Mouse (Mus musculus): Measurements from ENCODE around the gene Dennd4b. TPM values are rescaled to one million over a fixed set of nuclear protein-coding genes. Genes with fewer than 3 reads are reported as not detected.

Dennd4b gene
- total and polyA plus RNA-seq, 3 experiments: 9.8 to 45.3 (median 27.8) TPM

DNA sequence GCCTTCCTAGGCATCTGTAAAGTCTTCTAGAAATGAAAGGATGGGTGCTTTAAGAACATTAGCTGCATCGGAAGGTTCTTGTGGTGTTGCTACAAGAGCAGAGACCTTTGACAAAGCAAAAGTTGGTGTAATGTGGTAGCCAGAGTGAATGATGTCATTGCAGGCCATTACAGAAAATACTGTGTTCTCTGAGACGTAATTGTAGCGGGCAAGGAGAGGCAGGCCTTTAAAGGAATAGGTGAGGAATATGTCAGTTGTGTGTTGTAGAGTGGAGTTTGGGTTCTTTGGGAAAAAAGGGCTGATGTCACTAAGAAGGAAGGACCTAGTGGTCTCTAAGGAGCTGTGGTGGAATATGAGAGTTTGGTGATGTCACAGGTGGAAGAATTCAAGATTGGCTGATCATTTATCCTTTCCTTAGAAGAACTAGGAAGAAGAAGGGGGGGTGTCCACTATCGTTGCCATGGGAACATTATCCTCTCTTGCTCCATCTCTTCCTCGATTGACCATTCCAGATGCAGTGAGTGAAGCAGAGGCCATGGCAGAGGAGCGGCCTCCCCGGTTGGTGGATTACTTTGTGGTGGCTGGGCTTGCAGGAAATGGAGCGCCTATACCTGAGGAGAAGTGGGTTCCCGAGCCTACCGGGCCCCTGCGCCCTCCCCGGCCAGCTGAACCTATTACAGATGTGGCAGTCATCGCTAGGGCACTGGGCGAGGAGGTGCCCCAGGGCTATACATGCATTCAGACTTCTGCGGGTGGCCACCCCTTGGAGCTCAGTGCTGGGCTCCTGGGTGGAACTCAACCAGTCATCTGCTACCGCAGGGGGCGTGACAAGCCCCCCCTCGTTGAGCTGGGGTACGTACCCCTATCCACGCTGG, 2.2 kb downstream of the Dennd4b start:
- Histone ChIP-seq H3K36me3 (replicated peaks in 1 of 2; ENCODE audit: control insufficient read depth in 1 of 2, insufficient read depth in 1 of 2, low read length in 1 of 2) (peaks cover 57 to 69% of the 10 kb centered on the region in 2 experiments), H3K9ac (ENCODE audit: insufficient read depth, low read depth) (peak overlapping the region; percentile 97), H3K9me3 (replicated peaks; ENCODE audit: low read length) (no peaks in the 10 kb centered on the region), H3K79me2 (replicated peaks; ENCODE audit: control insufficient read depth, extremely low read depth, insufficient read depth, poor library complexity, severe bottlenecking) (peaks cover 28% of the 10 kb centered on the region), H3K27me3 (replicated peaks) (no peaks in the 10 kb centered on the region), H3K4me2 (ENCODE audit: insufficient read depth, low read depth, poor library complexity, severe bottlenecking) (peak overlapping the region; percentile 63), H3K4me3 (replicated peaks in 1 of 3; ENCODE audit: low read depth in 2 of 3, low read length in 2 of 3, poor library complexity in 1 of 3) (peak overlapping the region; percentile 76 to 92 (median 90)), H3K4me1 (ENCODE audit: control insufficient read depth in 1 of 2, insufficient read depth in 2 of 2) (peaks cover 28 to 46% of the 10 kb centered on the region in 2 experiments), H3K27ac (ENCODE audit: insufficient read depth, low read depth) (peak overlapping the region; percentile 98)
- TF ChIP-seq ELF1 (IDR thresholded peaks at IDR 0.05; ENCODE audit: low read depth, low read length): 0 out of 2 replicates have a peak, but pooled peaks have one; percentile 27
- 0 out of 2 replicates have a peak, but pooled peaks have one; percentile 24 for TF ChIP-seq MEF2A (IDR thresholded peaks at IDR 0.05; ENCODE audit: borderline replicate concordance, low read depth, low read length)
- TF ChIP-seq BHLHE40 (IDR thresholded peaks at IDR 0.05; ENCODE audit: low read depth, low read length): no peak
- no peak for DNase-seq (ENCODE audit: extremely low read depth)
- dilution Hi-C loops (cut with MboI; ENCODE audit: extremely low pct_ligation_motif_present, extremely low pct_unique_long_range_greater_than_20kb, low sequenced_read_pairs) (no loop called here), in situ Hi-C loops (cut with MboI; ENCODE audit: low pct_ligation_motif_present, low pct_unique_long_range_greater_than_20kb, low sequenced_read_pairs) (no loop called here)

- Histone ChIP-seq H3K36me3 (replicated peaks in 1 of 2; ENCODE audit: control insufficient read depth in 1 of 2, insufficient read depth in 1 of 2, low read length in 1 of 2) (peaks cover 55 to 68% of the 10 kb centered on the region in 2 experiments), H3K9ac (ENCODE audit: insufficient read depth, low read depth) (peak overlapping the region; percentile 97), H3K27me3 (replicated peaks) (no peaks in the 10 kb centered on the region), H3K4me3 (replicated peaks in 1 of 3; ENCODE audit: low read depth in 2 of 3, low read length in 2 of 3, poor library complexity in 1 of 3) (peak overlapping the region in 1 of 3 experiments; percentile 92), H3K4me2 (ENCODE audit: insufficient read depth, low read depth, poor library complexity, severe bottlenecking) (peak overlapping the region; percentile 63), H3K27ac (ENCODE audit: insufficient read depth, low read depth) (no peak overlapping the region), H3K4me1 (ENCODE audit: control insufficient read depth in 1 of 2, insufficient read depth in 2 of 2) (peaks cover 23 to 35% of the 10 kb centered on the region in 2 experiments), H3K9me3 (replicated peaks; ENCODE audit: low read length) (no peaks in the 10 kb centered on the region), H3K79me2 (replicated peaks; ENCODE audit: control insufficient read depth, extremely low read depth, insufficient read depth, poor library complexity, severe bottlenecking) (peaks cover 28% of the 10 kb centered on the region)
- dilution Hi-C loops (cut with MboI; ENCODE audit: extremely low pct_ligation_motif_present, extremely low pct_unique_long_range_greater_than_20kb, low sequenced_read_pairs) (no loop called here), in situ Hi-C loops (cut with MboI; ENCODE audit: low pct_ligation_motif_present, low pct_unique_long_range_greater_than_20kb, low sequenced_read_pairs) (no loop called here)
- no peak for DNase-seq (ENCODE audit: extremely low read depth)
- TF ChIP-seq GABPA (IDR thresholded peaks at IDR 0.05; ENCODE audit: insufficient replicate concordance, low read depth, low read length): no peak
- TF ChIP-seq EP300 (IDR thresholded peaks at IDR 0.05; ENCODE audit: low read length): no peak
- TF ChIP-seq UBTF (IDR thresholded peaks at IDR 0.05; ENCODE audit: low read depth, low read length): no peak
- no peak for TF ChIP-seq POLR2A (IDR thresholded peaks at IDR 0.05; ENCODE audit: low read depth, low read length)
- TF ChIP-seq RAD21 (IDR thresholded peaks at IDR 0.05; ENCODE audit: low read depth, low read length): no peak
- no peak for TF ChIP-seq SIN3A (IDR thresholded peaks at IDR 0.05; ENCODE audit: low read length)
- TF ChIP-seq E2F4 (IDR thresholded peaks at IDR 0.05; ENCODE audit: insufficient replicate concordance, low read depth, low read length): no peak
- no peak for TF ChIP-seq MEF2A (IDR thresholded peaks at IDR 0.05; ENCODE audit: borderline replicate concordance, low read depth, low read length)
- no peak for TF ChIP-seq BHLHE40 (IDR thresholded peaks at IDR 0.05; ENCODE audit: low read depth, low read length)
- TF ChIP-seq SMC3 (IDR thresholded peaks at IDR 0.05; ENCODE audit: low read depth, low read length): no peak
- TF ChIP-seq USF2 (conservative IDR thresholded peaks at IDR 0.05; ENCODE audit: low read depth, low read length): no peak
- no peak for TF ChIP-seq MAX (IDR thresholded peaks at IDR 0.05; ENCODE audit: low read length)
- TF ChIP-seq CHD1 (IDR thresholded peaks at IDR 0.05; ENCODE audit: low read depth, low read length): no peak
- no peak for TF ChIP-seq ZNF384 (IDR thresholded peaks at IDR 0.05; ENCODE audit: low read depth, low read length)
- TF ChIP-seq PAX5 (IDR thresholded peaks at IDR 0.05; ENCODE audit: low read length): no peak
- TF ChIP-seq ZMIZ1 (IDR thresholded peaks at IDR 0.05; ENCODE audit: low read depth, low read length): no peak
- no peak for TF ChIP-seq MAZ (IDR thresholded peaks at IDR 0.05; ENCODE audit: low read depth, low read length)
- no peak for TF ChIP-seq RCOR1 (conservative IDR thresholded peaks at IDR 0.05; ENCODE audit: low read depth, low read length)
- TF ChIP-seq NRF1 (IDR thresholded peaks at IDR 0.05; ENCODE audit: low read depth, low read length): no peak
Measured at GRCm38 (mm10) chr3:90268190-90268589, 3.2 kb downstream of the Dennd4b start.

Measured in CH12.LX (cell line).